Mouse (Mus musculus): ENCODE data around the gene Cib2. TPM values are rescaled to one million over a fixed set of nuclear protein-coding genes. Genes with fewer than 3 reads are reported as not detected.

The Cib2 gene
- polyA plus RNA-seq, 1 experiment from 2014 or later = 28.5 TPM

DNA sequence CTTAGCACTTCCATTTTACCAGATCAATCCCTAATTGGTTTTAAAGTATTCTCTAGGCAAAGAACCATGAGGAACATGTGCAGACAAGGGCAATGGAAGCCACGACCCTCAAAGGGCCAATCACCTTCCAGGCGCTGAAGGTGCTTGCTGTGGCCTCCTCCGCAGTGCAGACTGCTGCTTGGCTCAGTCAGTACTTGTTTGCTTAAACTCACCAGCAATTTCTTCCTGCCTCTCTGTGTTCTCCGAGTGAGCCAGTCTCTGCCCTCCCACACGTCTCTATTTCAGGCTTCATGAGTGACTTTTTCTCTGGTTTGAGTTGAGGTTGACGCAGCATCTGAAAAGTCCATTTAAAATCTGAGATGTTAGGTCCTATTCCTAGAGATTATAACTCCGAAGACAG lies 41.1 kb downstream of the Cib2 start:
- Histone ChIP-seq H3K4me1 (replicated peaks) (no peaks in the 10 kb centered on the region), H3K36me3 (no peaks in the 10 kb centered on the region), H3K4me3 (replicated peaks) (no peak overlapping the region), H3K9me3 (no peaks in the 10 kb centered on the region), H3K9ac (replicated peaks) (no peak overlapping the region), H3K4me2 (replicated peaks) (no peak overlapping the region), H3K27me3 (no peaks in the 10 kb centered on the region), H3K27ac (no peak overlapping the region)
- 78% methylated on average over 7 of the region's 7 CpGs for WGBS
- ATAC-seq = no peak

DNA sequence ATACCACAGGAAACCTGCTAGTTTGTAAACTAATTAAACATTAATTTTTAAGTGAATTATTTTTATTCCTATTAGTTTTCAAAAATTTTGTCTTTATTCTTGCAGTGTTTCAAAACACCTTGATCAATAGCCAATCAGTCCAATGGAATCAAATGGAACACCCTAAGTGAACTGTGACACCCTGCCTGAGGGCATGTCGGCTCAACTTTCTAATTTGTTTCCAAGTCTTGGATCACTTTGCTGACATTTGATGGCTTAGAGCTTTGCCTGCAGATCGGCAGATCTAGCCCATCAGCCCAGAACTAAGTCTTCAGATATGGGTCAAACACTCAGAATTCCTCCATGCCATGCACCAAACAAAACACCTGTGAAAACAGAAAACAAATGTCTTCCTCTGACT lies 44.0 kb downstream of the Cib2 start:
- Histone ChIP-seq H3K4me2 (replicated peaks) (no peak overlapping the region), H3K9ac (replicated peaks) (no peak overlapping the region), H3K27ac (no peak overlapping the region), H3K27me3 (no peaks in the 10 kb centered on the region), H3K36me3 (no peaks in the 10 kb centered on the region), H3K4me1 (replicated peaks) (no peaks in the 10 kb centered on the region), H3K4me3 (replicated peaks) (no peak overlapping the region), H3K9me3 (no peaks in the 10 kb centered on the region)
- 88% methylated on average over 2 of the region's 2 CpGs for WGBS
- ATAC-seq = no peak

DNA sequence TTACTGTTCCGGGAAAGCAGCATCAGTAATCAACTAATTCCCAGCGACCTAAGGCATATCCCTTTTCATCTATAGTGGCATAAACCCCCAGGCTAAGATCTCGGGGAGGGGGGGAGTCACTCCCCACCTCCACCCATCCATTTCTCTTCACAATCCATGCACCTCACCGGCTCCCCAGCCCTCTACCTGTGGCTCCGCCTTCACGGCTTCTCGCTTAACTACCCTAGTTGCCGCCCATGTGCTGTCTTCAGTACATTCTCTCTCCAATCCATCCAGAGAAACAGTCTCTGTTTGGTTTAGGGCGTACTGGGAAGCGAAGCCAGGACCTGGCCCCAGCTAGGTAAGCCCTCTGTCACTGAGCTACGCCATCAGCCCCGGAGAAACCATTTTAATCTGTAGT lies 57.1 kb downstream of the Cib2 start:
- Histone ChIP-seq H3K9ac (replicated peaks) (no peak overlapping the region; the same call in 1 of the 2 replicates), H3K27ac (no peak overlapping the region)

DNA sequence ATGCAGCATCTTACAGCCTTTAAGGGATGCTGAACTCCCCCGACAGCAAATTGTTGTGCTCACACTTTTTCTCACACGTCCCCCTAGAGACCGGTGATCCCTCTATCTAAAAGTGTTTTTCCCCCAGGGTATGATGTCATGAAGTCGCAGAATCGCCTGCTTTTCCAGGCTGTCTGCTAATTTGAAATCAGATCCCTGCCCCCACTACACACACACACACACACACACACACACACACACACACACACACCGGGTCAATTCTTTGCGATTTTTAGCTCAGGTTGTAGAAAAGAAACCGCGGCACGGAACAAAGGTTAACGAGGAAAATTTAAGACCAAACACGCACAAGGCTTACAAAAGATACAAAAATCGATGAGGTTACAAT lies 57.9 kb downstream of the Cib2 start:
- WGBS = 3% methylated on average over 13 of the region's 13 CpGs
- ATAC-seq = no peak; the same call in 1 of the 2 replicates
- Histone ChIP-seq H3K4me3 (replicated peaks) (peak overlapping the region; percentile 80), H3K9ac (replicated peaks) (peak overlapping the region; percentile 90; the same call in 1 of the 2 replicates), H3K27ac (peak overlapping the region; percentile 90; the same call in 1 of the 2 replicates), H3K27me3 (0 out of 2 replicates have a peak, but pooled peaks cover 6% of the 10 kb centered on the region), H3K36me3 (no peaks in the 10 kb centered on the region), H3K4me2 (replicated peaks) (peak overlapping the region; percentile 65), H3K4me1 (replicated peaks) (peaks cover 22% of the 10 kb centered on the region), H3K9me3 (no peaks in the 10 kb centered on the region)

More for the DNA sequence above, 57.1 kb downstream of the Cib2 start:
- H3K36me3 ChIP-seq = no peaks in the 10 kb centered on the region
- ATAC-seq = no peak
- peaks cover 22% of the 10 kb centered on the region for H3K4me1 ChIP-seq (replicated peaks)
- H3K4me2 ChIP-seq (replicated peaks) = peak overlapping the region; percentile 65
- peak overlapping the region; percentile 80 for H3K4me3 ChIP-seq (replicated peaks)
- 9% methylated on average over 12 of the region's 12 CpGs for WGBS
- H3K27me3 ChIP-seq = 0 out of 2 replicates have a peak, but pooled peaks cover 6% of the 10 kb centered on the region
- H3K9me3 ChIP-seq = no peaks in the 10 kb centered on the region

DNA sequence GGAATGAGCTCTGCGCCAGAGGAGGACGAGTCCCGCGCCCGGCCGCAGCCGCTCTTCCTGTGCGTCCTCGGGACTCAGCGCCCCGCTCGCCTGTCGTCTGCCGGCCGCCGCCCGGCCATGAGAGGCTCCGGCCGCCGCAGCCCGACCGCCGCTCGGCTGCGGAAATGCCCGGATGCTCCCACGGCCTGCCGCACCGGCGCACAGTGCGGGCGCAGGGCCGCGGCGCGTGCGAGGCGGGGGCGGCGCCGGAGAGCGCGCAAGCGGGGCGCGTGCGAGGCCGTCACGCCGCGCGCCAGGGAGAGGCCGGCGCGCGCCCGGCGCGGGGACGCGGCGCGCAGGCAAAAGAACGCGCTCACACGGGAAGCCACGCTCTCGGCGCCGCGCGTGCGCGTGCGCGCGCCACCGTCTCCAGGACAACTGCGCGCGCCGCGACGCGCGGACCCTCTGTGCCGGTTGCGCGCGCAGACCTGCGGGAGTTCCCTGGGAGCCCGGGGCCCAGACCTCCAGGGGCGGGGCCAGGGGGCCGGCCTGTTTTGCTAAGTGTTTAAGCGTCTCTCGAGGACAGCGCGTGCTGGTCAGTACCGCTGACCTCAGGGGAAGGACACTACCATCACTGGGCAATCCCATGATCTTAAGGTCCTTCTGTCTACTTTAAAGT lies 58.4 kb downstream of the Cib2 start, which contains the start of gene Dmxl2:
Gene Dmxl2, minus strand, starts transcription at position 174 of the 658 bp plus-strand sequence.
- Histone ChIP-seq H3K9me3 (no peaks in the 10 kb centered on the region), H3K36me3 (no peaks in the 10 kb centered on the region), H3K4me2 (replicated peaks) (peak within 1 kb of the TSS; percentile 65), H3K27me3 (0 out of 2 replicates have a peak, but pooled peaks cover 6% of the 10 kb centered on the region), H3K4me1 (replicated peaks) (peaks cover 22% of the 10 kb centered on the region), H3K9ac (replicated peaks) (peak within 1 kb of the TSS; percentile 90), H3K27ac (peak within 1 kb of the TSS; percentile 90), H3K4me3 (replicated peaks) (peak within 1 kb of the TSS; percentile 80)
- peak; percentile 96 for ATAC-seq
- under 1% methylated on average over 74 of the region's 99 CpGs for WGBS

DNA sequence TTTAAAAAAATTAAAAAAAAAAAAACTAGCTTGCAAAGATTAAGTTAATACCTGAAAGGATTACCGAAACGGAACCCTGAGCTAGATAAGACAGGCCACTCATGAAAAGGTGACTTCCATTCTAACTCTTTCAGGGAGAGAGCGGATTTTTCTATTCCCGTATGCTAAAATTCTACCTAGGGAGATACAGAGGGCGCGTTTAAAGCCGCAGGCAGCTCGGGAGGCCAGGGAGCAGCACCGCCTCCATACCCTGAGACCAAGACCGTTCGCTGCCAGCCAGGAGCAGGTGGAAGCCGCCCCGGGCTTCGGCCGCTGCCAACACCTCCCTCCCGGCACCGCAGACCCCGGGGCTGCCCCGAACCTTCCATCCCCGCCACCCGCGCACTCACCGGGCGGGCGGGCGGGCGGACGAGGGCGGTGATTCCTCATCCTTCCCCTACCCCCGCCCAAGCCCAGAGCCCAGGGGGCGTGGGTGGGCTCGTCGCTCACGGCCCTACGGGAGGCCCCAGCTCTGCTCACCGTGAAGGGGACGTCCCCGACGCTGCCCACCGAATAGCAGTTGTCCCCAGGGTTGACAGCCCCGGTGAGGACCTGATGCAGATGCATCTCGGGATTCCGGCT lies 59.1 kb downstream of the Cib2 start:
- H3K4me2 ChIP-seq (replicated peaks) = peak overlapping the region; percentile 65
- peak; percentile 86 for ATAC-seq
- WGBS = under 1% methylated on average over 43 of the region's 43 CpGs

DNA sequence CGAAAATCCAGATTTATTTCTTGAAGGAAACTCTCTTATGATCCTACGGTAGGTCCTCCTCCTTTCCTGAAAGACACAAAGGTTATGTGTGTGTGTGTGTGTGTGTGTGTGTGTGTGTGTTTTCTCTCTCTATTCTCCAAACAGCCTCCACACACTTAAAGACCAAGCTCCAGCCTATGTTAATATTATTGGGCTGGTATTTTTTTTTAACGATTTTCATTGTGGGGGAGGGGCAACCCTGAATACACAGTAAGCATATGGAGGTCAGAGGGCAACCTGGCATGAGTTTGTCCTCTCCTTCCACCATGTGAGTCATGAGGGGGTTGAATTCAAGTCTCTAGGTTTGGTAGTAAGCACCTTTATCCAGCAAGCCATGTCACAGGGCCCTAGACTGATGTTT lies 60.2 kb downstream of the Cib2 start:
- Histone ChIP-seq H3K27ac (no peak overlapping the region), H3K4me3 (replicated peaks) (peak overlapping the region; percentile 80), H3K4me2 (replicated peaks) (peak overlapping the region; percentile 65), H3K4me1 (replicated peaks) (peaks cover 22% of the 10 kb centered on the region), H3K36me3 (no peaks in the 10 kb centered on the region), H3K9me3 (no peaks in the 10 kb centered on the region), H3K27me3 (0 out of 2 replicates have a peak, but pooled peaks cover 6% of the 10 kb centered on the region), H3K9ac (replicated peaks) (no peak overlapping the region)
- no peak for ATAC-seq
- WGBS = 77% methylated on average over 3 of the region's 3 CpGs

More for the DNA sequence above, 59.1 kb downstream of the Cib2 start:
- peak overlapping the region; percentile 90 for H3K9ac ChIP-seq (replicated peaks)
- H3K4me1 ChIP-seq (replicated peaks) = peaks cover 22% of the 10 kb centered on the region
- H3K27me3 ChIP-seq = 0 out of 2 replicates have a peak, but pooled peaks cover 6% of the 10 kb centered on the region
- H3K36me3 ChIP-seq = no peaks in the 10 kb centered on the region
- H3K9me3 ChIP-seq = no peaks in the 10 kb centered on the region
- peak overlapping the region; percentile 80 for H3K4me3 ChIP-seq (replicated peaks)
- H3K27ac ChIP-seq = peak overlapping the region; percentile 90

DNA sequence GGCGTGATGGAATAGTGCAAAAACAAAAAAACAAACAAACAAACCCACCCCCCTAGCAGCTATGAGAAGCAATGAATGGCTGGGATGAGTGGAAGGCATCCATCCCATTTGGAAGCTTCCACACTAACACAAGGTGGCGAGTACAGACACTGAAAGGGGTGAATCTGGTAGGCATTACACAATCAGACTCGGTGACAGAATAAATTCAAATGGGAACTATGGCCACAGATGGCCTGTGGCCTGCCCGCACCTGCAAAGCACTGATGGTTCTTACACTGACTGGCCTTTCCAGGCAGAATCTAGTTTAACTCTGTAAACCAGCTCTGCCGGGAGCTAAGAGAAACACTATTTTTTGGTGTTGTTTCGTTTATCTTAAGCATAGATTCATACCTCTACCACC lies 60.7 kb downstream of the Cib2 start:
- no peaks in the 10 kb centered on the region for H3K9me3 ChIP-seq
- peaks cover 22% of the 10 kb centered on the region for H3K4me1 ChIP-seq (replicated peaks)
- WGBS = 86% methylated on average over 6 of the region's 6 CpGs
- no peaks in the 10 kb centered on the region for H3K36me3 ChIP-seq
- no peak for ATAC-seq
- peak overlapping the region; percentile 65 for H3K4me2 ChIP-seq (replicated peaks)
- no peak overlapping the region for H3K27ac ChIP-seq
- H3K9ac ChIP-seq (replicated peaks) = no peak overlapping the region; the same call in 1 of the 2 replicates
- 0 out of 2 replicates have a peak, but pooled peaks cover 6% of the 10 kb centered on the region for H3K27me3 ChIP-seq
- H3K4me3 ChIP-seq (replicated peaks) = 0 out of 2 replicates have a peak overlapping the region, but pooled peaks have one; percentile 80

Other genes starting within 250 kb of the Cib2 start
- gene Dmxl2, start 58.6 kb downstream of the Cib2 start, polyA plus RNA-seq (2015; fragmentation: Nextera tagmentation; extraction: Ambion mirVana) = 36.5 and 38.8 TPM in 2 replicates
- gene Sh2d7, start 21.2 kb downstream of the Cib2 start, polyA plus RNA-seq (2015; fragmentation: Nextera tagmentation; extraction: Ambion mirVana) = not detected in 2 replicates
- gene Idh3a, start 26.1 kb upstream of the Cib2 start, polyA plus RNA-seq (2015; fragmentation: Nextera tagmentation; extraction: Ambion mirVana) = 109 and 114 TPM in 2 replicates
- 8.8 and 12.2 TPM in 2 replicates for gene Acsbg1, start 101.7 kb upstream of the Cib2 start, polyA plus RNA-seq (2015; fragmentation: Nextera tagmentation; extraction: Ambion mirVana)
- 2.9 and 3.0 TPM in 2 replicates for gene Dnaja4, start 138.7 kb upstream of the Cib2 start, polyA plus RNA-seq (2015; fragmentation: Nextera tagmentation; extraction: Ambion mirVana)
- gene Wdr61, start 174.3 kb upstream of the Cib2 start, polyA plus RNA-seq (2015; fragmentation: Nextera tagmentation; extraction: Ambion mirVana) = 119 and 120 TPM in 2 replicates
- gene Crabp1, start 204.5 kb upstream of the Cib2 start, polyA plus RNA-seq (2015; fragmentation: Nextera tagmentation; extraction: Ambion mirVana) = 83.3 and 117 TPM in 2 replicates